Mouse (Mus musculus) hindbrain, embryonic 12.5 days (tissue): ENCODE measurements around the gene Utp11. TPM values are rescaled to one million over a fixed set of nuclear protein-coding genes. Genes with fewer than 3 reads are reported as not detected.

Experiments used
- ATAC-seq: fragments of 200-750 bp; cut with Nextera tagmentation; 2 replicates; pipeline ENCODE4 v1.8.0; 2017; ENCODE audit warnings: moderate TSS enrichment; ENCODE audit not compliant: low FRiP score
- H3K27ac ChIP-seq: fragments of 300-500 bp; sonication (generic); 2 replicates; pipeline ENCODE4 v1.5.1; 2016; ENCODE audit warnings: mild to moderate bottlenecking
- H3K27me3 ChIP-seq: fragments of 300-500 bp; sonication (generic); 2 replicates; pipeline ENCODE4 v1.6.1; 2016; ENCODE audit warnings: mild to moderate bottlenecking
- H3K36me3 ChIP-seq: fragments of 300-500 bp; sonication (generic); 2 replicates; pipeline ENCODE4 v1.6.1; 2016; ENCODE audit warnings: mild to moderate bottlenecking
- H3K4me1 ChIP-seq: fragments of 300-500 bp; sonication (generic); 2 replicates; pipeline ENCODE4 v1.6.1; 2016
- H3K4me2 ChIP-seq: fragments of 300-500 bp; sonication (generic); replicated peaks from 2 replicates; pipeline ENCODE4 v1.6.1; 2016; ENCODE audit warnings: mild to moderate bottlenecking
- H3K4me3 ChIP-seq: fragments of 300-500 bp; sonication (generic); 2 replicates; pipeline ENCODE4 v1.5.1; 2016; ENCODE audit warnings: mild to moderate bottlenecking
- H3K9ac ChIP-seq: fragments of 300-500 bp; sonication (generic); 2 replicates; pipeline ENCODE4 v1.6.1; 2016; ENCODE audit warnings: mild to moderate bottlenecking, moderate library complexity
- H3K9me3 ChIP-seq: fragments of 300-500 bp; sonication (generic); replicated peaks from 2 replicates; pipeline ENCODE4 v1.6.1; 2016; ENCODE audit warnings: mild to moderate bottlenecking
- WGBS: fragments of 180-500 bp; shearing (Covaris S2); methylation state at CpG from one replicate; pipeline ENCODE4 v1.1.7; 2016; 5-methylcytosine and 5-hydroxymethylcytosine counted together
- polyA plus RNA-seq: library from polyadenylated mRNA; unstranded; fragments of >200 nt; fragmentation: Nextera tagmentation; extraction: Ambion mirVana; gene quantifications from 2 replicates; pipeline ENCODE4 v1.2.1, GENCODE M21; 2016

Utp11 gene
- polyA plus RNA-seq, 1 experiment from 2014 or later, result 60.7 TPM

DNA sequence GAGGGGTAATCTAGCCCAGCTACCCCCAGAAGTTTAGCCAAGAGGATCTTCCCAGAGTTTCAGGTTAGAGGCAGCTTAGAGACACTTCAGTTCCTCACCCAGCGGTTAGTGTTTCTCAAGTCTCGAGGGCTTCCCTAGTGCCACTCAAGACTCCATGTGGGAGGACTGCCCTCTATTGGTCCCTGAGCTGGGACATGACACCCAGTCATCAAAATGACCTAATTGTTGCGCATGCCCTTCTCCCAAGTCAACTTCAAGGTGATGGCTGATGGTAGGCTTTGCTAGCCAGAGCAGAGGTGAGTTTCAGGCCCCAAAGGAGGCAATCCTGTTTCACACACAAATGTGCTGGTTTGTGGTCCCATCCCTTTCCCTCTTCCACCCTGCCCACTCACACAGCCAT, 30.4 kb downstream of the Utp11 start:
- Histone ChIP-seq H3K4me2 (no peak overlapping the region), H3K4me1 (peaks cover 47% of the 10 kb centered on the region), H3K27me3 (peaks cover 75% of the 10 kb centered on the region), H3K36me3 (no peaks in the 10 kb centered on the region), H3K9me3 (no peaks in the 10 kb centered on the region), H3K27ac (no peak overlapping the region), H3K9ac (no peak overlapping the region), H3K4me3 (no peak overlapping the region)
- 59% methylated on average over 3 of the region's 3 CpGs for WGBS
- no peak for ATAC-seq

DNA sequence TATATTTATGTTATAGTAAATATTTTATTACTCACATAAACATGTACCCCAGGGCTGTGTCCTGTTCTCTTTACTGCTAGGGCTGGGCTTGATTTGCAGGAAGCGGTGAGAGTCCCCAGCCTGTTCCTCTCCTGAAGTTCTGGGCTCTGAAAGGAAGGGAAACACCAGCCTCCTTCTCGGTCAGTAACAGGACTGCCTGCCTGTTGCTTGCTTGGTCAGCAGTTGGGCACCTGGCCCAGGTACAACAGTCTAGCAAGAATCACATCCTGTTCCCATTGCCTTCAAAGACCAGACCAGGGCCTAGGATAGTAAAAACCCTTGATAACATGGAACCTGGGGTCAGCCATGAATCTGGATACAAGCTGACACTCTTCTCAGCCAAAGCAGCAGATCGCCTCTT, 32.8 kb downstream of the Utp11 start:
- no peaks in the 10 kb centered on the region for H3K36me3 ChIP-seq
- H3K27ac ChIP-seq, result no peak overlapping the region
- 45% methylated on average over 3 of the region's 3 CpGs for WGBS
- H3K9ac ChIP-seq, result no peak overlapping the region; the same call in 1 of the 2 replicates
- peaks cover 77% of the 10 kb centered on the region for H3K27me3 ChIP-seq
- no peak for ATAC-seq
- peak overlapping the region; percentile 96 for H3K4me2 ChIP-seq
- H3K4me1 ChIP-seq, result peaks cover 54% of the 10 kb centered on the region
- peak overlapping the region; percentile 22 for H3K4me3 ChIP-seq
- no peaks in the 10 kb centered on the region for H3K9me3 ChIP-seq

GRCm38 (mm10) chr4:124659251-124660217, 33.9 kb downstream of the Utp11 start:
- Histone ChIP-seq H3K4me3 (peak overlapping the region; percentile 62), H3K4me1 (peaks cover 53% of the 10 kb centered on the region), H3K9ac (peak overlapping the region; percentile 67), H3K4me2 (peak overlapping the region; percentile 96), H3K27me3 (peaks cover 77% of the 10 kb centered on the region), H3K9me3 (no peaks in the 10 kb centered on the region), H3K27ac (peak overlapping the region; percentile 67), H3K36me3 (no peaks in the 10 kb centered on the region)
- under 1% methylated on average over 64 of the region's 68 CpGs for WGBS
- ATAC-seq, result no peak

DNA sequence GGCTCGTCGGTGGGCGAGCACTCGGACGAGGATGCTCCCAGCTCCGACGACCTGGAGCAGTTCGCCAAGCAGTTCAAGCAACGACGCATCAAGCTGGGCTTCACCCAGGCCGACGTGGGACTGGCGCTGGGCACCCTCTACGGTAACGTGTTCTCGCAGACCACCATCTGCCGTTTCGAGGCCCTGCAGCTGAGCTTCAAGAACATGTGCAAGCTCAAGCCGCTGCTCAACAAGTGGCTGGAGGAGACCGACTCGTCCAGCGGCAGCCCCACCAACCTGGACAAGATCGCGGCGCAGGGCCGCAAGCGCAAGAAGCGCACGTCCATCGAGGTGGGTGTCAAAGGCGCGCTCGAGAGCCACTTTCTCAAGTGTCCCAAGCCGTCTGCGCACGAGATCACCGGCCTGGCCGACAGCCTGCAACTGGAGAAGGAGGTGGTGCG, 35.0 kb downstream of the Utp11 start:
- ATAC-seq, result no peak
- H3K9me3 ChIP-seq, result no peaks in the 10 kb centered on the region
- peak overlapping the region; percentile 24; the same call in 1 of the 2 replicates for H3K27ac ChIP-seq
- peak overlapping the region; percentile 67 for H3K9ac ChIP-seq
- H3K36me3 ChIP-seq, result no peaks in the 10 kb centered on the region
- peak overlapping the region; percentile 62 for H3K4me3 ChIP-seq
- WGBS, result under 1% methylated on average over 39 of the region's 39 CpGs
- H3K4me1 ChIP-seq, result peaks cover 47% of the 10 kb centered on the region
- H3K27me3 ChIP-seq, result peaks cover 80% of the 10 kb centered on the region
- H3K4me2 ChIP-seq, result peak overlapping the region; percentile 96

DNA sequence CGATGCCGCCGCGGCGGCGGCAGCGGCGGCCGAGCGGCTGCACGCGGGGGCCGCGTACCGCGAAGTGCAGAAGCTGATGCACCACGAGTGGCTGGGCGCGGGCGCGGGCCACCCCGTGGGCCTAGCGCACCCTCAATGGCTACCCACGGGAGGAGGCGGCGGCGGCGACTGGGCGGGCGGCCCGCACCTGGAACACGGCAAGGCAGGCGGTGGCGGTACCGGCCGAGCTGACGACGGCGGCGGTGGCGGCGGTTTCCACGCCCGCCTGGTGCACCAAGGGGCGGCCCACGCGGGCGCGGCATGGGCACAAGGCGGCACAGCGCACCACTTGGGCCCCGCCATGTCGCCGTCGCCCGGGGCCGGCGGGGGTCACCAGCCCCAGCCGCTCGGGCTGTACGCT, 35.6 kb downstream of the Utp11 start:
- 2% methylated on average over 42 of the region's 61 CpGs for WGBS
- peak overlapping the region; percentile 62 for H3K4me3 ChIP-seq
- peaks cover 53% of the 10 kb centered on the region for H3K4me1 ChIP-seq
- ATAC-seq, result peak; percentile 24
- peak overlapping the region; percentile 24 for H3K27ac ChIP-seq
- no peaks in the 10 kb centered on the region for H3K36me3 ChIP-seq
- no peaks in the 10 kb centered on the region for H3K9me3 ChIP-seq
- H3K9ac ChIP-seq, result peak overlapping the region; percentile 67
- peaks cover 83% of the 10 kb centered on the region for H3K27me3 ChIP-seq
- peak overlapping the region; percentile 96 for H3K4me2 ChIP-seq

DNA sequence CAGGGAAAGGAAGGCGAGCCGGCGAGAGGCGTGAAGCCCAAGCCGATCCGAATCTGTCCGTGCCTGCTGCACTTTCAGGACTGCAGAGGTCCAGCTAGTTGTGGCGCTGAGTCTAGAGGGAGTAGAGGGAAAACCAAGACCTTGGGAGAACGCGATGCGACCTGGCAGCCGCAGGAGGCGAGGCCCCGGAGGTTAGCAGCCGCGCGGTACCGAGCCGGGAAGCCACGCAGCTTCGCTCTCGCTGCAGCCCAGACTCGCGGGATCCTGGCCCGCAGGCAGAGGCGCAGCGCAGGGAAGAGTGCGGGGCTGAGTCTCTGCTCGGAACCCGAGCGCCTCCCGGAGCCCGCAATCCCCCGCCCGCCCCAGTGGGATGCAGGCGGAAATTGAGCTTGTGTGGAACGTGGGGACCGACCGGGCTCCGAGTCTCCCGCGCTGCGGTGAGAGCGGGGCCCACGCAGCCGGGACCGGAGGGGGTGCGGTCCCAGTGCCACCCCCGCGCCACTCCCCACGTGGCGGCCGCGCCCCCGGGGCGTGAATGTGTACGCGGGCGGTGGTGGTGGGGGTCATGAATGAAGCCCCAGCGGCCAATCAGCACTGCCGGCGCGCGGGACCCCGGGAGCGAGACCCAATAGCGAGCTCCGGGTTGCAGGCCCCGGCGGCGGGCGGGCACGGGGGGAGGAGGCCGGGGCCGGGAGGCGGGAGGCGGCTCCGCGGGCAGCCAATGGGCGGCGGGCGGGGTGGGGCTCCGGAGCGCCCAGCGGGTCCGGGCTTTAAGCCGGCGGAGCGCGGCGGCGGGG, 36.3 kb downstream of the Utp11 start:
- peak; percentile 88 for ATAC-seq
- Histone ChIP-seq H3K9ac (peak overlapping the region; percentile 67), H3K4me2 (peak overlapping the region; percentile 96), H3K4me1 (peaks cover 61% of the 10 kb centered on the region), H3K27ac (peak overlapping the region; percentile 76), H3K4me3 (peak overlapping the region; percentile 62), H3K27me3 (peaks cover 75% of the 10 kb centered on the region), H3K9me3 (no peaks in the 10 kb centered on the region), H3K36me3 (no peaks in the 10 kb centered on the region)
- under 1% methylated on average over 87 of the region's 92 CpGs for WGBS

GRCm38 (mm10) chr4:124656518-124656853, 36.9 kb downstream of the Utp11 start, which contains the start of gene Pou3f1:
Gene Pou3f1, plus strand, starts transcription at chr4:124656807.
- Histone ChIP-seq H3K9ac (peak within 1 kb of the TSS; percentile 67), H3K27me3 (peaks cover 71% of the 10 kb centered on the region), H3K4me3 (peak within 1 kb of the TSS; percentile 62), H3K36me3 (no peaks in the 10 kb centered on the region), H3K4me1 (peaks cover 60% of the 10 kb centered on the region), H3K27ac (peak within 1 kb of the TSS; percentile 76), H3K9me3 (no peaks in the 10 kb centered on the region), H3K4me2 (peak within 1 kb of the TSS; percentile 96)
- ATAC-seq, result peak; percentile 13; the same call in 1 of the 2 replicates
- 2% methylated on average over 15 of the region's 15 CpGs for WGBS

- Histone ChIP-seq H3K4me1 (peaks cover 50% of the 10 kb centered on the region), H3K4me2 (peak overlapping the region; percentile 30), H3K36me3 (no peaks in the 10 kb centered on the region), H3K9me3 (no peaks in the 10 kb centered on the region), H3K27me3 (peaks cover 67% of the 10 kb centered on the region), H3K27ac (peak overlapping the region; percentile 36; the same call in 1 of the 2 replicates), H3K9ac (no peak overlapping the region), H3K4me3 (no peak overlapping the region)
- WGBS, result 2% methylated on average over 9 of the region's 9 CpGs
- peak; percentile 30; the same call in 1 of the 2 replicates for ATAC-seq
Measured at GRCm38 (mm10) chr4:124652886-124653285, 40.5 kb downstream of the Utp11 start.

DNA sequence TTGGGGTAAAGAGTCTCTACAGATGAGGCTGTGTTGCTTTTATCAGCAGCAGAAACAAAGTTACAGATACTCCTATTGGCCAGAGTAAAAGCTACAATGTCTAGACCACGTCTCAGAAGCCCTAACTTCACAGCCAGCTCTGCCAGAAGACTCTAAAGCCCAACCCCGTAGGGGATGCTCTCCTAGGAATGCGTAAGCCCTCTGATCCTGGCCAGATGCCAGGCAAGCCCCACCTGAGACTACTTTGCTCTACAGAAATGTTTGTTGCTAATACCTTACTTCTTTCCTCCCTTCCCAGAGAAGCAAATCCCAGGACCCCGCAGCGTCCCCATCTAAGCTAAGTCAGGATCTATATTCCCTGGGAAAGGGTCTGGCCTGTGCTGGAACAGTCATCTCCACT, 45.5 kb downstream of the Utp11 start:
- H3K4me1 ChIP-seq, result peaks cover 38% of the 10 kb centered on the region
- H3K36me3 ChIP-seq, result no peaks in the 10 kb centered on the region
- WGBS, result 38% methylated on average over 5 of the region's 5 CpGs
- ATAC-seq, result no peak
- no peak overlapping the region for H3K4me2 ChIP-seq
- no peaks in the 10 kb centered on the region for H3K9me3 ChIP-seq
- no peak overlapping the region for H3K27ac ChIP-seq
- peaks cover 31% of the 10 kb centered on the region for H3K27me3 ChIP-seq
- no peak overlapping the region for H3K9ac ChIP-seq
- H3K4me3 ChIP-seq, result no peak overlapping the region

DNA sequence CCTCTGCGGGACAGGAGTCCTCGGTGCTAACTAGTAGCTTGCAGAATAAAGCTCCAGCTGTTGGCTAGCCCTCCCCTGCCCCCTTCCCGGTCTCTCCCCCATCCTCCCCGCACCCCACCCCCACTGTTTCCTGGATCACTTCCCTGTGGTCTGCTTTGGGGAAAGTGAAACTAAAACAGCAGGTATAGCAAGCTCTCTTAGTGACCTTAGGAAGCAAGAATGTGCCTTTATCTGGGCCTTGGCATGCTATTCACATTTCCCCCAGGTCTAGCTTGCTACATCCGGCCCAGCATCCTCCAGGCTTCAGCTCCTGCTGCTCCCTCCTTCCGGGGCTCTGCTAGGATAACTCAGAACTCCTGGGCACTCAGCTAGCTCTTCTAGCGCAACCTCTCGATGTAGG, 46.8 kb downstream of the Utp11 start:
- Histone ChIP-seq H3K4me3 (no peak overlapping the region), H3K4me1 (peaks cover 25% of the 10 kb centered on the region), H3K27me3 (peaks cover 30% of the 10 kb centered on the region), H3K9me3 (no peaks in the 10 kb centered on the region), H3K36me3 (no peaks in the 10 kb centered on the region), H3K27ac (peak overlapping the region; percentile 23; the same call in 1 of the 2 replicates), H3K4me2 (peak overlapping the region; percentile 13; the same call in 1 of the 2 replicates), H3K9ac (no peak overlapping the region)
- no peak for ATAC-seq
- WGBS, result 23% methylated on average over 8 of the region's 8 CpGs

DNA sequence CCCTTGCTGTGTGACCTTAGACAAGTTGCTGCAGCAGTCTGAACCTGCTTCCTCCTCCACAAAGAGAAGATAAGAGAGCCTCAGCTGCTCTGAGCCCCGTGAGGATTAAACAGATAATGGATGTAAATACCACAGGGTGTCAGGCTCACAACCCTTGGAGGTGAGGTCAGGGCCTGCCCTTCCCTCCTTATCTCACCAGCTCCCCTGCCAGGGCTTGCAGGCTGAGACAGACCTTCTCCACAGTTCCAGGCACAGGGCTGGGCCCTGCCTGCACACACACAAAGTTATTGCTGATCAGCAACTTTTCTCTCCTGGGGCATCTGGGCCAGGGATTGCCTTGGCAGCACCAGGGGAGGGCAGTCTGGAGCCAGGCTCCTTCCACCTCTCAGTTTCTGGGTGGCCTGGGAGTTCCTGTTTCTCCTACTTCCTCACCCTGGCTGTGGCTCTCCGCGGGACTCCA, 48.4 kb downstream of the Utp11 start:
- ATAC-seq, result no peak

GRCm38 (mm10) chr4:124643859-124644258, 49.5 kb downstream of the Utp11 start:
- 90% methylated on average over 9 of the region's 9 CpGs for WGBS
- ATAC-seq, result no peak

More for the DNA sequence above, 48.4 kb downstream of the Utp11 start:
- H3K9ac ChIP-seq, result no peak overlapping the region
- H3K36me3 ChIP-seq, result no peaks in the 10 kb centered on the region
- 37% methylated on average over 3 of the region's 3 CpGs for WGBS
- no peak overlapping the region for H3K27ac ChIP-seq
- peaks cover 23% of the 10 kb centered on the region for H3K4me1 ChIP-seq
- H3K4me3 ChIP-seq, result no peak overlapping the region
- peaks cover 25% of the 10 kb centered on the region for H3K27me3 ChIP-seq
- H3K9me3 ChIP-seq, result no peaks in the 10 kb centered on the region
- no peak overlapping the region for H3K4me2 ChIP-seq

More at GRCm38 (mm10) chr4:124643859-124644258, 49.5 kb downstream of the Utp11 start:
- Histone ChIP-seq H3K9me3 (no peaks in the 10 kb centered on the region), H3K4me3 (no peak overlapping the region), H3K9ac (no peak overlapping the region), H3K27me3 (peaks cover 22% of the 10 kb centered on the region), H3K4me2 (no peak overlapping the region), H3K4me1 (peaks cover 27% of the 10 kb centered on the region), H3K36me3 (no peaks in the 10 kb centered on the region), H3K27ac (no peak overlapping the region)
